Mouse (Mus musculus): ENCODE data around the gene Arhgap10.

Arhgap10 gene

GRCm38 (mm10) chr8:77442452-77442851, 75.3 kb downstream of the Arhgap10 start:
- no peak for DNase-seq (ENCODE audit: low read depth, low spot score)

GRCm38 (mm10) chr8:77440913-77441312, 76.8 kb downstream of the Arhgap10 start:
- DNase-seq (ENCODE audit: low read depth, low spot score) = no peak

DNA sequence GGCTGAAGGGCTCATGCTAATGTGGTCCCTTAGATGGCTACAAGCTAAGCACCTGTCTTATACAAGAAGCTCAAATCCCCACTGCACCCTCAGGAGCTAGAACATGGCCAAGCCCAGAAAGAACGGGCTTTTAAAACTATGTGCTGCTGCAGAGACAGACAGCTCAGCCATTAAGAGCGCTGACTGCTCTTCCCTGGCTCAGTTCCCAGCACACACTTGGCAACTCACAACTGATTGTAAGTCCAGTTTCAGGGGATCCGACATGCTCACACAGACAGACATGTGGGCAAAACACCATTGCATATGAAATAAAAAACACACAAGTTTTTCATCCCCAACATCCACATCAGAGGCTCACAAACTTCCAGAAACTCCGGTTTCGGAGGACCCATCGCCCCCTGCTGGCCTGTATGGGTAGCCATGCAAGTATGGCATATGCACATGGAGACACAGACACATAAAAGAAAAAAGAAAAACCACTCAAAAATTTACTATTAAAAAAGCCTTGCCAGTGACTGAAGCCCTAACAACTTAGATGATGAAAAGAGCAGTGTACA, 77.4 kb downstream of the Arhgap10 start:
- no peak for DNase-seq (ENCODE audit: low read depth, low spot score)

DNA sequence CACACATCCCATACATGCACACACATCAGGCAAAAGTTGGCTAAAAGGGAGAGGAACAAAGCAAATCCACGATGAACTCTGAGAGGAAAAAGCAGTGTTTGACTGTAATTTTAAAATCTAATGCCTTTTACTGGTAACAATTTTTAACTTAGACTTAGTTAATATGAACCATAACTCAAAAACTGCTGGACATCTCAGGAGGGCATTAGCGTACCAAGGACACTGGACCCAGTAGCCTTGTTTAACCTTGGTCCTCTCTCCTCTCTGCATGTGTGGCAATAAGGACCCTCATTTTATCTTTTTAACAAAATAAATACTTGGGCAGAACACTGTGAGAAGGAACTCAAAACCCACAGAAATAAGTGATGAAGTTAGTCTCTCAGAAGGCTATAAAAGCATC, 78.1 kb downstream of the Arhgap10 start:
- DNase-seq (ENCODE audit: low read depth, low spot score) = no peak

GRCm38 (mm10) chr8:77437807-77438493, 79.8 kb downstream of the Arhgap10 start:
- no peak for DNase-seq (ENCODE audit: low read depth, low spot score)

GRCm38 (mm10) chr8:77436013-77436990, 81.5 kb downstream of the Arhgap10 start:
- no peak for DNase-seq (ENCODE audit: low read depth, low spot score)

- DNase-seq (ENCODE audit: low read depth, low spot score) = no peak
Measured at GRCm38 (mm10) chr8:77433221-77433620, 84.5 kb downstream of the Arhgap10 start.

DNA sequence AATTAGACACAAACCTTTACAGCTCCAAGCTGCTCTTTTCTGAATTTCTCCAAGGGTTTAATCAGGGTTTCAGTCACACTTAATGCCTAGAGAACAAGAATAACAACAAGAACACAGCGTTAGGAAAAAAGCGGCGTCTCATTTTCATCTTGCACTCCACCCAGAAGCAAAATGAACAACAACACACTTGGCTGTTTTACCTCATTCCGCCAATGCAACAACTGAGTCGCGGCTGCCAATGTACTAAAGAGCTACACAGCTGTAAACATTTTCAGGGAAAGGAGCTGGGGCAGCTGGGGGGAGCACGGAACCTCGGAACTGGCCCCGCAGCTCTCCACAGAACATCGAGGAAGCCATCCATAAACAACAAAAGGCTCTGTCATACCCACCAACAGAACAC, 85.0 kb downstream of the Arhgap10 start:
- no peak for DNase-seq (ENCODE audit: low read depth, low spot score)

- no peak for DNase-seq (ENCODE audit: low read depth, low spot score)
Measured at GRCm38 (mm10) chr8:77428420-77428819, 89.3 kb downstream of the Arhgap10 start.

- DNase-seq (ENCODE audit: low read depth, low spot score) = no peak
Measured at GRCm38 (mm10) chr8:77428015-77428414, 89.7 kb downstream of the Arhgap10 start.

- DNase-seq (ENCODE audit: low read depth, low spot score) = no peak
Measured at GRCm38 (mm10) chr8:77427438-77427837, 90.3 kb downstream of the Arhgap10 start.

- no peak for DNase-seq (ENCODE audit: low read depth, low spot score)
Measured at GRCm38 (mm10) chr8:77423850-77424249, 93.9 kb downstream of the Arhgap10 start.

DNA sequence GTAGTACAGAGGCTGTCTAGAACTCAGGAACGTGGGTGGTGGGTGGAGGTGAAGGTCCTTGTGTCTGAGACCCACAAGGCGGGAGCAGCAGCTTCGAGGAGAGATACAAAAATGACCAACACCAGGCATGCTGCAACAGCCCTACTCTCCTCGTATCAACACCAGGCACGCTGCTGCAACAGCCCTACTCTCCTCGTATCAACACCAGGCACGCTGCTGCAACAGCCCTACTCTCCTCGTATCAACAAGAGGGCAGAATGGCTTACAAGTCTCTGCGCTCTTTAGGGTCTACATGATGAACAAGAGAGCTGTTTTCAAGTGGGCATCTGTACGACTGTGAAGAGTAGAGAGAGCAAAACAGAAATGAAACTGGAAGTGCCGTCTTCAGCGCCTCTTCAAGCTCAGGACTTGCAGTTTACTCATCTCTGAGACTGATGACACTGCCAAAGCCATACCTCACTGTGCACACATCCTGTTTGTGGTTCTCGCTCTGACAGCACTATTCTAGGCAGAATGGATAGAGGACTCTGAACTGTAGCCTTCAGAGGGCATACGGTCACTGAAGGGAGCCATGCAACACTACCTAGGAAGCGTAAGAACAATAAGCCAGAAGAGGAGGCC, 95.0 kb downstream of the Arhgap10 start:
- no peak for DNase-seq (ENCODE audit: low read depth, low spot score)

GRCm38 (mm10) chr8:77421596-77421995, 96.2 kb downstream of the Arhgap10 start:
- DNase-seq (ENCODE audit: low read depth, low spot score) = no peak

- peak; percentile 58 for DNase-seq (ENCODE audit: low read depth, low spot score)
Measured at GRCm38 (mm10) chr8:77419731-77420130, 98.0 kb downstream of the Arhgap10 start.

DNA sequence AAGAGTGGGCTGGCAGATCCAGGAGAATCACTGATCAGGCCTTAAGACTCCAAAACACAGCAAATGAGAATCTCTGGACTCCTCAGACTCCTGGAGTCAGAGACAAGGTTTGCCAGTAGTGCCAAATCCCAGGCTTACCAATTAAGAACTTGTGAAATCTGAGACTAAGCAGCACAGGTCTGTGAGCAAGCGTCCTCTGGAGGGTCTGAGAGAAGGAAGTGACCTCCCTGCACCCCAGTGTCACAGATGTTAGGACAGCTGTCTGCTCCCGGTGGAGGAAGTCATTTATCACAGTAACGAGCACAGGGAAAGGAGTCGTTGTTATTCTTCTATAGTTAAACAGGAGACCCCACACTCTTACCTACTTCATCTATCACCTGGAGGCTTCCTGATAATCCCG, 101.0 kb downstream of the Arhgap10 start:
- DNase-seq (ENCODE audit: low read depth, low spot score) = no peak

- DNase-seq (ENCODE audit: low read depth, low spot score) = no peak
Measured at GRCm38 (mm10) chr8:77416034-77416433, 101.7 kb downstream of the Arhgap10 start.

- no peak for DNase-seq (ENCODE audit: low read depth, low spot score)
Measured at GRCm38 (mm10) chr8:77411262-77411661, 106.5 kb downstream of the Arhgap10 start.

DNA sequence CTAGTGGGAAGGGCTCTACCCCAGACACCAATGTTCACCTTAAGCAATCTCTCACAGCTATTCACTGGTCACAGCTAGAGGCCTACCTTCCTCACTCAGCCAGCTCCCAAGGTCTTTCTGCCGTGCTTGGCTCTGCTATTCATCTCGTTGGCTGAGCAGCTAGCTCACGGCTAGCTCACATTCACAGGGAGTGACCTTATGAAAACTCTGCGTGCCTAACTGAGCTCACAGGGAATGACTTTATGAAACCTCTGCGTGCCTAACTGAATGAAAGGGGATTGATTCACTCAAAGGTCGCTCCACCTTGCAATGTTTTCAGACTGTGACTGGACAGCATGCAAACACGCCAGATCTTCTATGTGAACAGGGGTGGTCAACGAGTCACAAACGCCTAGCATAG, 107.4 kb downstream of the Arhgap10 start:
- DNase-seq (ENCODE audit: low read depth, low spot score) = no peak

DNA sequence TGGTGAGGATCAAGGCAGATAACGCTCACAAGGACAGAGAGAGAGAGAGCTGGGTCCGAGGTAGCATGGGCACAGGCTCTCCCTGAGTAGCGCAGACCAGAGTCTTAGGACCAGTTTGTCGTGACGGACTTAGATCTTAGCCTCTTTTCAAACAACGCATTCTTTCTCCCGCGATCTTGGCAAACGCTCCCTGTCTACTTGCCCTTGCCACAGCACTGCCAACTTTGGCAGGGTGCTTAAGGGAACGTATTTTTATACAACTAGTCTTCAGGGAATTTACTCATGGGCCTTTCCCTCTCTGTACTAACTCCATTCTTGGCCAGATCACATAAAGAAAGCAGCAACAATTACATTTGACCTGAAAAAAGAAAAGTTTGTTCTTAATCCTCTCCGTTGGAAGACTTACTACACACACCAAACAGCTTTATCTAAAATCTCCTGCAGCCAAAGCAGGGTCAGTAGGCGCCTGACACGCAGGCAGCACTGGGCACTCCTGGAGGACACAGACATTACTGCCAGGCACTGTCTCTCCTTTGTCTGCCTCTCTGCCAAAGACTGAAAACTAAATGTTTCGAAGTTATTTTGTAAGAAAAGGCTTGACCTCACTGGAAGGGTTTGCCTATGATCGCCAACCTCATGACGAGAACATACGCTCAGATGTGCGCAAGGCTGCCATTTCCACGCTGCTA, 109.1 kb downstream of the Arhgap10 start:
- DNase-seq (ENCODE audit: low read depth, low spot score) = no peak

DNA sequence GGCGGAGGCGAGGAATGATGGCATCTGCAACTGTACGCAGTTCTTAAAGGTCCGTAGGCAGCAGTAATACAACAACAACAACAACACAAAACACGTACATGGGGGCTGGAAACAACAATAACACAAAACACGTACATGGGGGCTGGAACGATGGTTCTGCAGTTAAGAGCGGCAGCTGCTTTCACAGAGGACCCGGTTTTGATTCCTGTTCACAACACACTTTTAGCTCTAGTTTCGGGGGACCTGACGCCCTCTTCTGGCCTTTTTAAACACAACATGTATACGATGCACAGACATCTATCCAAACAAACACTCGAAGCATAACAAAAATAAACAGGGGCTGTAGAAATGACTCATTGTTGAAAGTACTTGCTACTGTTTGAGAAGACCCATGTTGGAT, 110.9 kb downstream of the Arhgap10 start:
- DNase-seq (ENCODE audit: low read depth, low spot score) = no peak

Measured in retina, postnatal 7 days (tissue).